Mouse (Mus musculus) lung, embryonic 14.5 days (tissue): ENCODE data around the gene A630010A05Rik. TPM values are rescaled to one million over a fixed set of nuclear protein-coding genes. Genes with fewer than 3 reads are reported as not detected.
"Not testable (repeated sequence)": the region's sequence is repeated elsewhere in the genome, so short reads cannot be mapped to it uniquely, and the experiment has no call there.

Source experiments
- ATAC-seq: fragments of 200-750 bp; cut with Nextera tagmentation; 2 replicates; pipeline ENCODE4 v1.8.0; 2017; ENCODE audit warnings: mild to moderate bottlenecking, moderate TSS enrichment, moderate library complexity; ENCODE audit not compliant: insufficient read depth
- DNase-seq: peaks from one replicate; pipeline ENCODE4 v3.0.0-alpha.2; 2015
- H3K27ac ChIP-seq: fragments of 300-500 bp; sonication (generic); 2 replicates; pipeline ENCODE4 v1.5.1; 2014; ENCODE audit warnings: low read depth, mild to moderate bottlenecking, moderate library complexity
- H3K27me3 ChIP-seq: fragments of 300-500 bp; sonication (generic); 2 replicates; pipeline ENCODE4 v1.6.1; 2014; ENCODE audit warnings: low read length, control low read depth; ENCODE audit not compliant: insufficient read depth
- H3K36me3 ChIP-seq: fragments of 300-500 bp; sonication (generic); 2 replicates; pipeline ENCODE4 v1.6.1; 2014; ENCODE audit warnings: control low read depth; ENCODE audit not compliant: insufficient read depth
- H3K4me1 ChIP-seq: fragments of 300-500 bp; sonication (generic); 2 replicates; pipeline ENCODE4 v1.6.1; 2014; ENCODE audit warnings: antibody characterized with exemption, control low read depth; ENCODE audit not compliant: insufficient read depth
- H3K4me2 ChIP-seq: fragments of 300-500 bp; sonication (generic); 2 replicates; pipeline ENCODE4 v1.6.1; 2014; ENCODE audit warnings: mild to moderate bottlenecking
- H3K4me3 ChIP-seq: fragments of 300-500 bp; sonication (generic); 2 replicates; pipeline ENCODE4 v1.5.1; 2014; ENCODE audit warnings: low read depth, low read length
- H3K9ac ChIP-seq: fragments of 300-500 bp; sonication (generic); 2 replicates; pipeline ENCODE4 v1.6.1; 2014
- H3K9me3 ChIP-seq: fragments of 300-500 bp; sonication (generic); 2 replicates; pipeline ENCODE4 v1.6.1; 2016; ENCODE audit warnings: low read depth, low read length, control low read depth
- CTCF ChIP-seq: IDR thresholded peaks from 2 replicates; pipeline ENCODE4 v1.5.1; 2016; ENCODE audit warnings: antibody characterized with exemption, low read depth
- WGBS: fragments of 180-500 bp; shearing (Covaris S2); extraction: QIAGEN DNeasy Blood & Tissue Kit; methylation state at CpG from one replicate; pipeline ENCODE4 v1.1.7; 2014; 5-methylcytosine and 5-hydroxymethylcytosine counted together
- polyA plus RNA-seq: library from polyadenylated mRNA; unstranded; fragments of >200 nt; fragmentation: Nextera tagmentation; extraction: Ambion mirVana; gene quantifications from 2 replicates; pipeline ENCODE4 v1.2.1, GENCODE M21; 2014

The A630010A05Rik gene
- polyA plus RNA-seq = not detected in 2 replicates

DNA sequence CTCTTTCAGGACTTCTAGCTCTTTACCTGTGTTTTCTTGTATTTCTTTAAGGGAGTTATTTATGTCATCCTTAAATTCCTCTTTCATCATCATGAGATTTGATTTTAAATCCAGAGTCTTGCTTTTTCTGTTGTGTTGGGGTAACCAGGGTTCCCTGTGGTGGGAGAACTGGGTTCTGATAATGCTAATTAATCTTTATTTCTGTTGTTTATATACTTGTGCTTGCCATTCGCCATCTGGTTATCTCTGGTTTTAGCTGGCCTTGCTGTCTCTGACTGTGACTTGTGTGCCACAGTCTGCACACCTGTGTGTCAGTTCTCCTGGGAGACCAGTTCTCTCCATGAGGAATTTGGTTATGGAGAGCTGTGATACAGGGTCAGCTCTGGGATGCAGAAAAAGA lies at the start of gene A630010A05Rik:
TSS of gene A630010A05Rik (plus strand) at position 301 of the 400 bp plus-strand sequence.
- Histone ChIP-seq H3K4me2 (no peak within 1 kb of the TSS), H3K9me3 (no peaks in the 10 kb centered on the region), H3K27me3 (no peaks in the 10 kb centered on the region), H3K36me3 (no peaks in the 10 kb centered on the region), H3K9ac (no peak within 1 kb of the TSS), H3K4me3 (no peak within 1 kb of the TSS), H3K27ac (no peak within 1 kb of the TSS), H3K4me1 (no peaks in the 10 kb centered on the region)
- 69% methylated on average over 1 of the region's 1 CpGs for WGBS
- no peak for TF ChIP-seq CTCF
- ATAC-seq (no peak), DNase-seq (no peak)

DNA sequence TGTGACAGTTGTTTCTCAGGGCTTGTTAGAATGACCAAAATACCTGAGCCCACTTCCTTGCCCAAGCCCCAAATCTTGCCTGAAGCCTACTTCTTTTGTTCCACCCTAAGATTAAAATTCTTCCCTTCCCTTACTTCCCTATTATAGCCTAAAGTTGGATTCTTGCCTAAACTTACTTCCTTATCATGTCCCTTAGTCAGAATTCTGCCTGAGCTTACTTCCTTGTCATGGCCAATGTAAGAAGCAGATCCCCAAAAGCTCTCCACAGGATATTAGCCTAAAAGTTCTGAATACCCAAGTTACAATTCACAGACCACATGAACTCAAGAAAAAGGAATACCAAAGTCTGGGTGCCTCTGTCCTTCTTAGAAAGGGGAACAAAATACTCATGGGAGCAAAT lies 26.4 kb upstream of the A630010A05Rik start:
- Histone ChIP-seq H3K4me3 (no peak overlapping the region), H3K9me3 (no peaks in the 10 kb centered on the region), H3K27ac (no peak overlapping the region), H3K4me1 (no peaks in the 10 kb centered on the region), H3K9ac (no peak overlapping the region), H3K27me3 (no peaks in the 10 kb centered on the region), H3K4me2 (no peak overlapping the region), H3K36me3 (no peaks in the 10 kb centered on the region)
- no peak for TF ChIP-seq CTCF
- no peak for ATAC-seq
- no peak for DNase-seq

DNA sequence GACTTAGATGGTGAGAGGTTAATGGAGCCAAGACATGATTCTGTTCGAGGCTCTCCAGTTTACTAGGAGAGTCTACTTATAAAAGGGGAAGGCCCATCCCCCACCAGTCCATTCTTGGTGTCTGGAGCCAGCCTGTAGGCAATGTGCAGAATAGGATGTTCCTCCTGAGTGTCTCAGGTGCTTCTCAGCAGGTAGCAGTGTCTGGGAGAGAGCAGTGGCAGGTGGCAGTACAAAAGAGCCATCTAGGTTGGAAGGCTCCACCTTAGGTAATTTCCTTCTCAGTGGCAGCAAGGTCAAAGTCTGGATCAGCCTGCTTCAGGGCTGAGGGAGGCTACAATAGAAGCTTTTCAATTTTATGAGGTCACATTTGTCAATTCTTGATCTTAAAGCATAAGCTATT lies 4.9 kb upstream of the A630010A05Rik start:
- not testable (repeated sequence) for H3K36me3 ChIP-seq, H3K9me3 ChIP-seq, H3K4me2 ChIP-seq, H3K4me1 ChIP-seq, H3K9ac ChIP-seq, DNase-seq, H3K27ac ChIP-seq, H3K4me3 ChIP-seq, ATAC-seq, H3K27me3 ChIP-seq
- 60% methylated on average over 1 of the region's 1 CpGs for WGBS

Other genes starting within 250 kb of the A630010A05Rik start
- 160 and 166 TPM in 2 replicates for gene Fopnl, start 244.9 kb upstream of the A630010A05Rik start, polyA plus RNA-seq
- gene Abcc1, start 200.8 kb upstream of the A630010A05Rik start, polyA plus RNA-seq = 12.9 and 13.2 TPM in 2 replicates